Mouse (Mus musculus) testis, postnatal 14 days (tissue): ENCODE data around the gene Zfp641.

Experiments used
- DNase-seq: peaks from one replicate; pipeline ENCODE4 v3.0.0; 2021; ENCODE audit warnings: low spot score

Zfp641 gene

DNA sequence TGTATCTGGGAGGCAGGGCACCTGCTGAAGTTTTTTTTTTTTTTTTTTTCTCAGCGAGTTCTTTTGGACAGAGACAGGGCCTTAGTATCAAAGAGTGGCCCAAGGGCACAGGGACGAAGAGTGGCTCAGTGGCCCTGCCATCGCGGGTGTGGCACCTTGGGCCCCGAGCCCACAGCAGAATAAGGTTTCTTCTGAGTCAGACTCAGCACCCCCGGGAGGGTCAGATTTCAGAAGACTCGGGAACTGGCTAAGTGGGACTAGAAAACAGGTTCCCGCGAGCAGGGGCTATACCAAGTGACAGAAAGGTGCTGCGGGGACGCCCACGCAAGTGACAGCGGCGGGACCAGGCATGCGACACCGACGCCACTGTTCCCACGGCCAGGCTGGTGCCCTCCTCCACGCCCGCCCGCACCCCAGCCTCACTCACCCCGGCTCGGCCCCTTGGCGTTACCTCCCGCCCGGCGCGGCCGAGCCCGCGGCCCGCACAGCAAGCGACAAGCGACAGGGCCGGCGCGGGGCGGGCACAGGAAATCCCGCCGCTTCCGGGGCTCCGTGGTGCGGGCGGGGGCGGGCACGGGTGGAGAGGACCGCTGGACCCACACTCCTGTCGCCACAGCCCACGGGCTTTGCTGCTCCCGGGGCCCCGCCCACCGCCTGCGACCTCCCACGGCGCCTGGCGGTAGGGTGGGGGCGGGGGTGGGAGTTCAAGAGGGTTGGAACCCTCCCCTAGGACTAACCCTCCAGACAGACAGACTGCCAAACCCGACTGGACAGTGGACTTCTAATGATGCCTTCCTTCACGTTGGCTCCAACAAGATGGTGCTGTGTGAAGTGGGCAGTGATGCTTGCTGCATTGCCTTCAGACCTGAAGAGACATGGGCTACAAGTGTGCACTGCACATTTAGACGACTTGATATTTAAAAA is at the start of gene Zfp641:
Zfp641 (minus strand) TSS at position 534 of the 924 bp plus-strand sequence.
- peak; percentile 15 for DNase-seq

GRCm38 (mm10) chr15:98340887-98341286 is 44.9 kb upstream of the Zfp641 start, which contains the start of gene Olfr284:
Gene Olfr284 (minus strand): TSS chr15:98340987.
- DNase-seq, result no peak

- no peak for DNase-seq
Observed at GRCm38 (mm10) chr15:98317177-98317724, 21.3 kb upstream of the Zfp641 start, which contains the start of gene Olfr285. Gene Olfr285 (minus strand): TSS chr15:98317353.

GRCm38 (mm10) chr15:98315703-98316102 is 19.7 kb upstream of the Zfp641 start:
- no peak for DNase-seq

- DNase-seq, result no peak
Observed at GRCm38 (mm10) chr15:98293651-98294050, 2.3 kb downstream of the Zfp641 start.

DNA sequence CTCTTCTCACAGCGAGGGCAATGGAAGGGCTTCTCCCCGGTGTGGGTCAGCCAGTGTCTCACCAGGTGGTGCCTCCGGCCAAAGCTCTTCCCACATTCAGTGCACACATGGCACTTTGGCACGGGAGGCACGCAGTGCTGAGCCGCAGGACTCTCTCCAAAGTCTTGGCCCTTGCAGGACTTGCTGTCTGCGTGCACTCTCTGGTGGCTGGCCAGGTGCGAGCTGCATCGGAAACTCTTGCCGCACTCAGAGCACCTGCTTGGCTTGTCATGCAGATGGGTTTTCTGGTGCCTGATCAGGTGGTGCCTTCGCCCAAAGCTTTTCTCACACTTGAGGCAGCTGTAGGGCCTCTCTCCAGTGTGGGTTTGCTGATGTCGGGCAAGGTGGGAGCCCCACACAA is 7.4 kb downstream of the Zfp641 start:
- no peak for DNase-seq

DNA sequence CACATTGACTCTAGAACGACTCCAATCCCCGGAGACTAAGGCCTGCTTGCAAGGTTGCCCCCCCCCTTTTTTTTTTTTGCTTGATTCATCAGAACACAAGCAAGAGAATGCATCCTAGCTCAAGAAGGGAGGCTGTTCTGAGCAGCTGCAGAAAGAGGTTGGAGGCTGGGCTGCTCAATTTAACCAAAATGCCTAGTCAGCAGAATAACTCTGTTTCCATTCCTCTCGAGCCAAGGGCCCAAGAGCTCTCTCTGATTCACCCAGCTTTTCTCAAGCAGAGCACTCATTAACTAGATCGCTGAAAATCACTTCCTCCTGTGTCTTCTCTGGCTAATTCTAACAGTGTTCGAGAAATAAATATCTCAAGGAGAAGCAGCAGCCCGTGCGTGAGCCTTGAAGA is 9.5 kb downstream of the Zfp641 start:
- DNase-seq, result no peak

- no peak for DNase-seq
Observed at GRCm38 (mm10) chr15:98257776-98258175, 38.2 kb downstream of the Zfp641 start.

- no peak for DNase-seq
Observed at GRCm38 (mm10) chr15:98257193-98257592, 38.8 kb downstream of the Zfp641 start, which contains the start of gene H1fnt. Gene H1fnt (minus strand): TSS chr15:98257293.

- no peak for DNase-seq
Observed at GRCm38 (mm10) chr15:98256271-98256670, 39.7 kb downstream of the Zfp641 start.
